Mouse (Mus musculus) cortical plate, adult 2 months (tissue): Measurements from ENCODE around the gene Bach2.

Source experiments
- CTCF ChIP-seq: fragments of 200-500 bp; IDR thresholded peaks from 2 replicates; pipeline ENCODE4 v1.5.1; 2011; ENCODE audit warnings: mild to moderate bottlenecking, control low read depth, low read length; ENCODE audit not compliant: insufficient read depth; ENCODE audit errors: extremely low read depth
- POLR2A ChIP-seq: fragments of 200-500 bp; IDR thresholded peaks from 2 replicates; pipeline ENCODE4 v1.6.1; 2011; ENCODE audit warnings: mild to moderate bottlenecking, low read length, control low read depth; ENCODE audit not compliant: insufficient read depth; ENCODE audit errors: extremely low read depth

- no peak for TF ChIP-seq CTCF
- TF ChIP-seq POLR2A: no peak
Measured at GRCm38 (mm10) chr4:32373085-32373484, 134.5 kb downstream of the Bach2 start.
